Mouse (Mus musculus): ENCODE results near the gene Anxa9.
A peak's percentile ranks its signal among the peaks of the same experiment; 100 is the strongest.
"Not testable (repeated sequence)": the region's sequence is repeated elsewhere in the genome, so short reads cannot be mapped to it uniquely, and the experiment has no call there.

The Anxa9 gene

DNA sequence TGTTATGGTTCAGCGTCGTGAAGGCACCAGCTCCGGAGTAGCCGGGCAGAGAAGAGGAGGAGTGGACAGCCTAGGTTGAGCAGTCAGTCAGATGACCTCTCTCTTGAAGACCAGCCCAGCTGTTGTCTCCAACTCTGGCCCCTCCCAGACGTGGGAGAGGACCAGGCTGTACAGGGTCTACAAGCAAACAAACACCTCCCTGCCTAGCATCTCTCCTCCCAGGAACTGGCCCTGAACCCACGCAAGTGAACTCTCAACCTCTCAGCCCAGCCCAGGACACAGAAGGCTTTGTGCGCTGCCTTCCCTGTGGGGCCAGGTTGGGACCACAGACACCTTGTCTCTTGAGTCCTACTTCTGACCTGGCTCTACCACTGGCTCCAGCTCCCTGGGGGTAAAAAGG is at the start of gene Anxa9:
TSS of gene Anxa9 (minus strand) at position 77 of the 400 bp plus-strand sequence.
- DNase-seq (ENCODE audit: low spot score in 2 of 2) = no peak

GRCm38 (mm10) chr3:95355911-95356544 is 49.1 kb upstream of the Anxa9 start:
- DNase-seq (ENCODE audit: low spot score in 2 of 2) = not testable (repeated sequence)

DNA sequence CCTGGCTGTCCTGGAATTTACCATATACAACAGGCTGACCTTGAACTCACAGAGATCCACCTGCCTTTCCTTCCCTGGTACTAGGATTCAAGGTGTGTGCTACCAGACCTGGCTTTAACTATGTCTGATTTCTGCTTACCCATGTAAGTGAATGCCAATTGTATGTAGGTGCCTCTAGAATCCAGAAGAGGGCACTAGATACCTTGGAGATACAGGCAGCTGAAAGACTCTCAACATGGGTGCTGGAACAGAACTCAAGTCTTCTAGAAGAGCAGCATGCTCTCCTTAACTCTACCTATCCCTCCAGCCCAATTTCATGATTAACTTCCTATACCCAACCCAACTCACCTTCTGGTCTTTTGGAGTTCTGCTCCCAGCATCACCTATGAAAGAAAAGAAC is 42.5 kb upstream of the Anxa9 start:
- DNase-seq (ENCODE audit: low spot score in 2 of 2) = no peak

GRCm38 (mm10) chr3:95348343-95348742 is 41.4 kb upstream of the Anxa9 start:
- not testable (repeated sequence) for DNase-seq (ENCODE audit: low spot score in 2 of 2)

DNA sequence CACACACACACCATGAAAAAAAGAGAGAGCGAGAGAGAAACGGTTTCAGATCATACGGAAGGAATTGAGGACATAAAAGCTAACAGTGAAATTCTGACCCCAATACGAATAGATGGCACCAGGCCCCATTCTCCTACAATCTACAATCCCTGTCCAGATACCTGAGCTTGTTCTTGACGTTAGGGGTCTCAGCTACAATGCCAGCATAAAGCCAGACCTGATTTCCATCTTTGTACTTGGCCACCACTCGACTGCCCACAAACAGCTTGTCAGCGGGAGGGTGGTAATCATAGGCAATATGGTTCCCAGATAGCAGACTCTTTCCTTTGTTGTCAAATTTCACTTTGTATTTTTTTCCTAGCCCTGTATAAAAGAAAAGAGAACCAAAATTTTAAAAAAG is 39.5 kb upstream of the Anxa9 start:
- no peak for DNase-seq (ENCODE audit: low spot score in 2 of 2)

DNA sequence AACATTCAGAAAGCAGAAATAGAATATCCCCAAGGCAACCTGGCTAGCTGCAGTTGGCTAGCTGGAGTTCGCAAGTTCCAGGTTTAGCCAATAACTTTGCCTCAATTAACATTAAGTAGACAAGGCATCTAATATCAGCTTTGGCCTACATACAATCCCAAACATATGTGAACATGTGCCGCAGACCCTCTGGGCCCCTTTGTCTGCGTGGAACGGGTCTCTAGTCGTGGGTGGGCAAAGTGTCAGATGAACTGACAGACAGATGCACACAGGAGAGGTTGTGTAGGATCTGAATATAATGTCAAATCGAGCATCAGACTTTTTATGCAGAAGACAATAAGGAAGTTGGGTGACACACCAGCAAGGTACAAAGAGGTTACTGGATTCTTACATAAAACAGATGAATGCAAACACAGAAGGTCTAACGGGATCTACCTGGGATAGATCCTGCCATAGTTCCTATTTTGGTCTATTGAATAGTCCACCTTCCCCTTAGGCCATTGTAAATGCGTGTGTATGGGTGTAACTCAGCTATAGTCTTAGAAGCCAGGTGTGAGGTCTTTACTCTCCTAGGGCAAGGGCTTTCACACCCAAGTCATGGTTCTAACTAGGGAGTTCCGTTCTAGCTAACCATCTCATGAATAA is 36.5 kb upstream of the Anxa9 start:
- DNase-seq (ENCODE audit: low spot score in 2 of 2) = not testable (repeated sequence)

DNA sequence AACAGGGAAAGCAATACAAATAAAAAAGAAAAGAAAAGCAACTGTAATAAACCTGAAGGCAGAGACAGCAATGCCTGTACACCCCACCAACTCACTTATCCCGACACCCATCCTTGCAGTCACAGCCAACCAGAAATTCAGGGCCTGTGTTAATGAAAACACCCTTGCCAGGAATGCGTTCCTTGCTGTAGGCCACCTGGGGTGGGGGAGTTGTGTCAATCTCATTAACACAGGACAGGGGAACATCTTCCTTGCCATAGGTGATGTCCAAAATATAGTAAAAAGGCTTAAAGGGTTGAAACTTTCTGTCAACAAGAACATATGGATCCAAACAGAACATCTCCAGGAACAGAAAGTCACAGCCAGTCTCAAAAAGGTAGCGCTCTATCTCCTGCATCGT is 31.3 kb upstream of the Anxa9 start:
- no peak for DNase-seq (ENCODE audit: low spot score in 2 of 2)

GRCm38 (mm10) chr3:95337345-95337744 is 30.4 kb upstream of the Anxa9 start:
- no peak for DNase-seq (ENCODE audit: low spot score in 2 of 2)

GRCm38 (mm10) chr3:95331528-95331927 is 24.6 kb upstream of the Anxa9 start:
- no peak for DNase-seq (ENCODE audit: low spot score in 2 of 2)

GRCm38 (mm10) chr3:95328803-95329404 is 21.9 kb upstream of the Anxa9 start:
- DNase-seq (ENCODE audit: low spot score in 2 of 2) = no peak

DNA sequence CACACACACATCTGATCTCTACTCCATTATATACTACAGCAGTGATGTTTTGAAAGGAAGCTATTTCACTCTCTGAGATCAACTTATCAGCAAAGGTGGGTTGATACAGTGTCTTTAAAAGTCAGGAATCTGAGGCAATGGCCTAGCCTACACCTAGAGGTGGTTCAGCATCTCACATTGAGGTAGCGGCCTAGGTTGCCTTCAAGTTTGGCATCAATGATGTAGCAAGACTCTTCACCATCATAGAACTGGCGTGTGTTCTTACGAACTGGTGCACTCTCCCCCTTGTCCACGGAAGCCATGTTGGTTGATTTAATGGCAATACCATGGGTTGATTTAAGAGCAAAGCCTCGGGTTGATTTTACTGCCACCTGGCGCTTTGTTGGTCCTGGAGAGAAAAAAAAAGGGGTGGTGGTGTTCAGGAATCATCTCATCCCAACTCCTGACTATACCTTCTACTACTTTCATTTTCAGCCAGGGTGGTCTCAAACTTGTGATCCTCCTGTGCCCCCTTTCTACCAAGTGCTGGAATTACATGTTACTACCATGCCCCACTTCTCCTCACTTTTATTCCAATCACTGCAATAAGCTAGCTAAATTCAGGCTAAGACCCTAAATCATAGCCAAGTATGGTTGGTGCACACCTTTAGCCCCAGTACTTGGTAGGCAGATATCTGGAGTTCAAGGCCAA is 17.6 kb upstream of the Anxa9 start:
- no peak for DNase-seq (ENCODE audit: low spot score in 2 of 2)

DNA sequence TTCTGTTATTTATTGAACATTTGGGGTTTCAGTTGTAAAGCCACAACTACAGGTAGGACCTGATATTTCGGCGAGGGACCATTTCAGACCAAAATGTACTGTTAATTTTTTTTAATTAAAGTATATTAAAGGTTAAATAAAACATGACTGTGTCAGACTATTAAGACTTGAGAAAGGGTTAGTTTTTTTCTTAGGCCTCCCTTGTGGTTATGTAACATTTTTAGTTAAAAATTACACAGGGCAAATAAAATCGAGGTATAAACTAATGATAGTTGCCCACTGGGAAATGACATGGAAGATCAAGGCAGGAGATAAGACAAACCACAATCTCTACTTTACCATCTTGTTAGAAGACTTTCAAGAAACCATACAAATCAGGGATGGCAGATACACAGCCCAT is 16.5 kb upstream of the Anxa9 start:
- no peak for DNase-seq (ENCODE audit: low spot score in 2 of 2)

DNA sequence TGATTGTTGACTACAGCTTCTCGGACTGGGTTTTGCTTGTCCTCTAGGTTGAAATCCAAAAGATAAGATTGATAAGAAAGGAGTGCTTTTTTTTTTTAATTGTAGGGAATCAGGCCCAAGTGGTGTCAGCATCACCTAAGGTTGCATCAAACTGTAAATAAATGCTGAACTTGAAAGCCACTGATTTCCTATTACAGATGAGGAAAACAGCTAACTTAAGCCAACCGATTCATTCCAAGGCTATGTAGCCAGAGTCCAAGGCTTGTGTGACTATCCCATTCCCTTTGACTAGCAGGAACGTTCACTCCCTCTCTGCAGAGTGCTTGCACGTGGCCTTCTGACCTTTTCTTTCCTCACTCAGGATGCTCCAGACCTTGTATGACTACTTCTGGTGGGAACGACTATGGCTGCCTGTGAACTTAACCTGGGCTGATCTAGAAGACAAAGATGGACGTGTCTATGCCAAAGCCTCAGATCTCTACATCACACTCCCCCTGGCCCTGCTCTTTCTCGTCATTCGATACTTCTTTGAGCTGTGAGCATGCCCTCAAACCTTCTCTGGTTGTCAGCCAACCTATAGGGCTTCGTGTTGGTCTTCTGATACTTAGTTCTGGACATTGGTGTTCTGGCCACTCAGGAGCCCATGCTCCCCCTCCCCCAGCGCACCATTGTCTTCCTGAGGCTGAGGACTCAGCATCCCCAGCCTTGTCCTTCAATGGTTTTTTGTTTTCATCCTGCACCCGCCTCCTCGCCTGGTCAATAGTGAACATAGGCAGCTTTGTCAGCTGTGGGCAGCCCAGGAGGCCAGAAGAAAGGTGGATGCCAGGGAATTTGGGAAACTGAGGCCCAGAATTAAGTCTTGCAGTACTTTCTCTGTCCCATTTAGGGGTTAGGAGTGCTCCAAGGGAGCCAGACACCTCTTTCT is 13.0 kb upstream of the Anxa9 start:
- no peak for DNase-seq (ENCODE audit: low spot score in 2 of 2)

GRCm38 (mm10) chr3:95319110-95319509 is 12.1 kb upstream of the Anxa9 start:
- DNase-seq (ENCODE audit: low spot score in 2 of 2) = no peak

DNA sequence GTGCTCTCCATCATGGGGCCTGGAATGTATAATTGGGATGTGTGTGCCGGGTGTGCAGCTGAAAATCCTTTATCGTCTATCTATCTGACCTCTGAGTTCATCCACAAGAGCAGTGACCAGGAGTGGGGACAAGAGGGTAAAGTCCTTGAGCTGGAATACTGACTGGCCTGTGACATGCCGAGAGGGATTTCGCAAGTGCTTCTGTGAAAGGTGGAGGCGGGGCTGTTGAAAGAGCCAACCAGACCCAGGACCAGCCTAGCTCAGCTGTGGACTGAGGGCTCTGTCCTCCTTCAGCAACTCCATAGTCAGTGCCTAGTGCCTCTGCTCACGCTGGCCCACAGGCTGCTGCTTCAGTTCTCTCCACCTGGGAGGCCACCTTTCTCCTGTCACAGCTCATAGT is 11.6 kb upstream of the Anxa9 start:
- DNase-seq (ENCODE audit: low spot score in 2 of 2) = no peak

DNA sequence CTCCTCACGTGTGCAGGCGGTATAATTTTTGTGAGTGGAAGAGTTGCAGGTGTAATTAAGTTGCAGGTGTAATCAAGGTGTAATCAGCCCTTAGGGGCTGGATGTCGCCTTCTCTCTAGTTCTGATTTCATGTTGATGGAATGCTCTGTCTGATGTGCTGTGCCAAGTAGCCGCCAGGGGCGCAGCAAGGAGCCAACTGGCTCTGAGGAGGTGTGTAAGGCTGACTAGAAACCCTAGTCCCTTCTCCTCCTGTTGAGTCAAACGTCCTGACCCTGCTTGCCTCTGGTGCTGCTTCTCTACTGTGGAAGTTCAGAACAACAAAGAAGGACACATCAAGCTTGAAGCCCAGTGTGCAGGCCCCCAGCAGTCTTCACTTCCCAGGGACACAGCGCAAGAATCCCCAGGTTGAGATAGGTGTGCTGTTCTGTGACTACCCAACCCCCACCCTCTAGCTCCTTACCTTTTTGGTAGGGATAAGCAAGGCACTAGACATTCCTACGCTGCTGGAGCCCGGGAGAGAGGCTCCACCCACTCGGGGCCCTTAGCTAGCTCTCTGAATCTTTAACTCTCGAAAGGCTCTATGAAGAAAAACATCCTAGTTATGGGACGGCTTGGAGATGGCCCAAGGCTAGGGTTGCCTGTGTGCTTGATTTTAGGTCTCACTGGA is 10.6 kb upstream of the Anxa9 start:
- peak in 1 of 2 experiments; percentile 47 for DNase-seq (ENCODE audit: low spot score in 2 of 2)

- DNase-seq (ENCODE audit: low spot score in 2 of 2) = no peak
Observed at GRCm38 (mm10) chr3:95315844-95316550, 9.0 kb upstream of the Anxa9 start.

GRCm38 (mm10) chr3:95315094-95315843 is 8.3 kb upstream of the Anxa9 start:
- peak; percentile 90 to 92 for DNase-seq (ENCODE audit: low spot score in 2 of 2)

GRCm38 (mm10) chr3:95314486-95315093 is 7.6 kb upstream of the Anxa9 start, which contains the start of gene Cers2:
Gene Cers2 (plus strand): TSS chr3:95314791.
- DNase-seq (ENCODE audit: low spot score in 2 of 2) = no peak

All from urinary bladder, postnatal 4 days (tissue).